Mouse (Mus musculus): ENCODE measurements around the gene Cd300lf. TPM values are rescaled to one million over a fixed set of nuclear protein-coding genes. Genes with fewer than 3 reads are reported as not detected.

Gene Cd300lf
- polyA plus RNA-seq, 1 experiment from 2014 or later, result 0.87 TPM

DNA sequence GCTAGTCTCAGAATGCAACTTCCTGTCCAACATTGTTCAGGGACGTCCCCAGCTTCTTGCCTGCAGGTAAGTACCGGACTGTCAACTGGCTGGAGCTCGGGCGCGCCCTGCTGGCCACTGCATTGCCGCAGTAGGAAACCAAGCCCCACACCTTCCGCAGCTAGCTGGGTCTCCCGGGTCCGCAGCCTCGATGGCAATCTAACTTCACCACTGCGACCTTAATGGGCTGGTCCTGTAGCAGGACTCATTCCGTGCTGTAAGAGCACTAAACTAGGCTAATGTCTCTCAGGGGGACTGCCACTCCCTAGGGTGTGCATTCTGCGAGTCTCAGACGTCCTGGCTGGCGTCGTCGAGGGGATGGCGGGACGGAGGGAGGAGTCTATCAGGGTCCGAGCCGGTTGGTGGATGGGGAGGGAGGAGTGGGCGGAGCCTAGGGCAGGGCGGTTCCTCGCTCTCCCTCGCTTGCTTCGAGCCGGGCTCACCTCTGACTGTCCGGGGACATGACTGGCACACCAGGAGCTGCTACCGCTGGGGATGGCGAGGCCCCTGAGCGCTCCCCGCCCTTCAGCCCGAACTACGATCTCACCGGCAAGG is 20.0 kb upstream of the Cd300lf start:
- no peaks in the 10 kb centered on the region for H3K36me3 ChIP-seq (ENCODE audit: control insufficient read depth, insufficient read depth)
- H3K27ac ChIP-seq (ENCODE audit: low read length), result no peak overlapping the region
- H3K4me3 ChIP-seq (ENCODE audit: low read length), result peak overlapping the region; percentile 44
- peak overlapping the region; percentile 61 for H3K4me2 ChIP-seq (ENCODE audit: low read depth, low read length)
- ATAC-seq (replicated peaks; ENCODE audit: extremely low read depth, insufficient read depth, low FRiP score), result peak; percentile 57
- H3K27me3 ChIP-seq (ENCODE audit: control insufficient read depth, insufficient read depth, low read length), result peaks cover 44% of the 10 kb centered on the region
- H3K9me3 ChIP-seq (replicated peaks; ENCODE audit: control insufficient read depth, low read length), result peaks cover 5% of the 10 kb centered on the region; the same call in 1 of the 2 replicates
- peaks cover 16% of the 10 kb centered on the region; the same call in 1 of the 2 replicates for H3K4me1 ChIP-seq (ENCODE audit: control insufficient read depth, insufficient read depth, low read length)
- WGBS, result under 1% methylated on average over 35 of the region's 35 CpGs
- H3K9ac ChIP-seq (ENCODE audit: low read length), result peak overlapping the region; percentile 22; the same call in 1 of the 2 replicates

DNA sequence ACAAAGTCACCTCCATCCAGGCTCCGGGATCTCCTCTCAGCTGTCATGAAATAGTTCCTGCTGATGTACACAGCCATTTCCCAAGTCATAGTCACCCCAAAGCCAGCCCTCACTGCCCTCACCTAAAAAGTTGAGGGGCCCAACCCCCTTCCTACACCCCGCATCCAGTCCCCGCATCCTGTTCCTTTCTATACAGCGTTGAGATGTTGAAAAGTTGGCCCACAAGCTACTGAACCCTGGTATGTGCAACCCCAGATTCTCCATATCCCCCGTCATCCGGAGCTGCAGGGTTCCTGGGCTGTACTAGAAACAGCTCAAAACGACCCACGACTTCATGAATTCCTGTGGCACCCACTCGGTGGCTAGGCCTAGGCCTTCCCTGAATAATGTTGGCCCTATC is 19.3 kb upstream of the Cd300lf start:
- Histone ChIP-seq H3K4me1 (ENCODE audit: control insufficient read depth, insufficient read depth, low read length) (peaks cover 11% of the 10 kb centered on the region; the same call in 1 of the 2 replicates), H3K27ac (ENCODE audit: low read length) (no peak overlapping the region), H3K9me3 (replicated peaks; ENCODE audit: control insufficient read depth, low read length) (peaks cover 5% of the 10 kb centered on the region; the same call in 1 of the 2 replicates), H3K27me3 (ENCODE audit: control insufficient read depth, insufficient read depth, low read length) (peaks cover 44% of the 10 kb centered on the region), H3K9ac (ENCODE audit: low read length) (no peak overlapping the region), H3K36me3 (ENCODE audit: control insufficient read depth, insufficient read depth) (no peaks in the 10 kb centered on the region), H3K4me3 (ENCODE audit: low read length) (no peak overlapping the region), H3K4me2 (ENCODE audit: low read depth, low read length) (no peak overlapping the region)
- no peak for ATAC-seq (replicated peaks; ENCODE audit: extremely low read depth, insufficient read depth, low FRiP score)
- 68% methylated on average over 9 of the region's 9 CpGs for WGBS

DNA sequence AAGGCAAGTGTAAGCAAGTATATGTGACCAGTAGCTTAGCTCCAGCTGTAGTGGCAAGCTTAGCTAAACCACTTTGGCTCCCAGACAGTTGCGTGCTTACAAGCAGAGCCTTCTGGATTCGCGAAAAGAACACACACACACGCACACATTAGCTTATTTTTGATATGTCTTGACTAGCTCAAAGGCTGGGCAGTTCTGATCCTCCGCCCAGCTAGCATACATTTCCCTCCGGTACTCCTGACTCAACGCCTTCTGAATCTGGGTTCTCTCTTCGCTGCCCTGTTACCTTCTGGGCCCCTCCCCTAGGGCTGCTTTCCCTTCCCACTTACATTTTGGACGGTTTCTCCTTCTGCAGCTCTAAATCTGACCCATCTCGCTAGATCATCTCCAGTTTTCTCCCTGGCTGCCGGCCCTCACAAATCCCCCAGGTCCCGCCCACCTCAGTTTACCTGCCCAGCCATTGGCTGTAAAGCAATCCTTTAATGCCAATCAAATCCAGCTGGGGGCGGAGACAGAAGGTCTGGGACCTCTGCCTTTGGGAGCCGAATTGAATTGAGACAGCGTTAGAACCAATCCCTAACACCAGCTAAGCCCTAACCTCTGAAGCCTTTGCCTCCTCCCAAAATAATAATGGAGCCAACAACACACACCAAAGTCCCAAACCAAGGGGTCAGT is 18.1 kb upstream of the Cd300lf start:
- H3K9ac ChIP-seq (ENCODE audit: low read length), result no peak overlapping the region
- H3K36me3 ChIP-seq (ENCODE audit: control insufficient read depth, insufficient read depth), result no peaks in the 10 kb centered on the region
- no peak overlapping the region for H3K27ac ChIP-seq (ENCODE audit: low read length)
- peaks cover 11% of the 10 kb centered on the region; the same call in 1 of the 2 replicates for H3K4me1 ChIP-seq (ENCODE audit: control insufficient read depth, insufficient read depth, low read length)
- H3K9me3 ChIP-seq (replicated peaks; ENCODE audit: control insufficient read depth, low read length), result peaks cover 5% of the 10 kb centered on the region; the same call in 1 of the 2 replicates
- peak; percentile 28; the same call in 1 of the 2 replicates for ATAC-seq (replicated peaks; ENCODE audit: extremely low read depth, insufficient read depth, low FRiP score)
- peak overlapping the region; percentile 70 for H3K4me2 ChIP-seq (ENCODE audit: low read depth, low read length)
- WGBS, result 5% methylated on average over 15 of the region's 15 CpGs
- H3K27me3 ChIP-seq (ENCODE audit: control insufficient read depth, insufficient read depth, low read length), result peaks cover 39% of the 10 kb centered on the region
- peak overlapping the region; percentile 45 for H3K4me3 ChIP-seq (ENCODE audit: low read length)

DNA sequence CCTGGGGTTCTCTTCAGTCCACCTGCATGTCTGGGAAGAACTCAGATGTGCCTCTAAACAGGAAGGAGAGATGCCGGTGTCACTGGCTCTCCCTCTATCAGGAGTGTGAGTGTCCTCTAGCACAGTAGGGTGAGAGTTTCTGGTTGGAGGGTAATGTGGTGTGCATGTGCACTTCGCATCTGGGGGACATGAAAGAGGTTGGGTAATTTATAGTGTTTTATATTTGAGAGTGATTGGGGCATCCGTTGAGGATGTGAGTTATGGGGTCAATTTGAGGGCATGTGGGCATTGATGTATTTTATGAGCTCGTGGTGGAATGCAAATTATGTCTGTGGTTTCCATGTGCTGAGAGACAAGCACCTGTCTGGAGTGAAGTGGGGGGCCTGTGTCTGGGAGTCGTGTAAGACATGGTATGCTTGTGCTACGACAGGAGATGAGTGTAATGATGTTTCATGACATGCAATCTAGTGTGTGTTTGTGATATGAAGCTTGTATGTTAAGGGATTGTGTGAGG is 17.0 kb upstream of the Cd300lf start:
- Histone ChIP-seq H3K4me3 (ENCODE audit: low read length) (no peak overlapping the region), H3K36me3 (ENCODE audit: control insufficient read depth, insufficient read depth) (no peaks in the 10 kb centered on the region), H3K27ac (ENCODE audit: low read length) (no peak overlapping the region), H3K9ac (ENCODE audit: low read length) (no peak overlapping the region), H3K4me1 (ENCODE audit: control insufficient read depth, insufficient read depth, low read length) (peaks cover 11% of the 10 kb centered on the region; the same call in 1 of the 2 replicates), H3K4me2 (ENCODE audit: low read depth, low read length) (no peak overlapping the region), H3K27me3 (ENCODE audit: control insufficient read depth, insufficient read depth, low read length) (peaks cover 29% of the 10 kb centered on the region), H3K9me3 (replicated peaks; ENCODE audit: control insufficient read depth, low read length) (peaks cover 5% of the 10 kb centered on the region; the same call in 1 of the 2 replicates)
- no peak for ATAC-seq (replicated peaks; ENCODE audit: extremely low read depth, insufficient read depth, low FRiP score)
- 54% methylated on average over 6 of the region's 6 CpGs for WGBS

DNA sequence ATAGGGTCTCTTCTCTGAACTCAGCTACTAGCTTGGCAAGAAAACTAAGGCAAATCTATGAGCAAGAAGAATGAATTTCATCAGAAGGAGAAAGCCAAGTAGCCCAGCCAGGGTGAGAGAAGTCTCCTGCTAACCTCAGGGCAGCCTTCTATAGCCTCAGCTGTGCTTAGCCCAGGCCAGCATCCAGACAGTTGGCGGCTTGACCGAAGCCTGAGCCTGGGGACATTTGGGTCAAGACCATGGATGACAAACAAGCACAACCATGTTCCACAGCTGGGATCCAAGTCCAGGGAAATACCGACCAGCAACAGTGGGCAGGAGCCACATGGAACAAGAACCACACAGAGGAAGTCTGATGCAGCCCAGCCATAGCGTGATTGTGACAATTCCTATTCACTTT is 14.0 kb upstream of the Cd300lf start:
- H3K4me2 ChIP-seq (ENCODE audit: low read depth, low read length), result no peak overlapping the region
- no peak overlapping the region for H3K4me3 ChIP-seq (ENCODE audit: low read length)
- ATAC-seq (replicated peaks; ENCODE audit: extremely low read depth, insufficient read depth, low FRiP score), result no peak
- peaks cover 5% of the 10 kb centered on the region for H3K27me3 ChIP-seq (ENCODE audit: control insufficient read depth, insufficient read depth, low read length)
- peaks cover 5% of the 10 kb centered on the region; the same call in 1 of the 2 replicates for H3K9me3 ChIP-seq (replicated peaks; ENCODE audit: control insufficient read depth, low read length)
- no peak overlapping the region for H3K9ac ChIP-seq (ENCODE audit: low read length)
- no peaks in the 10 kb centered on the region for H3K36me3 ChIP-seq (ENCODE audit: control insufficient read depth, insufficient read depth)
- 77% methylated on average over 4 of the region's 4 CpGs for WGBS
- no peak overlapping the region for H3K27ac ChIP-seq (ENCODE audit: low read length)
- H3K4me1 ChIP-seq (ENCODE audit: control insufficient read depth, insufficient read depth, low read length), result 0 out of 2 replicates have a peak, but pooled peaks cover 6% of the 10 kb centered on the region

DNA sequence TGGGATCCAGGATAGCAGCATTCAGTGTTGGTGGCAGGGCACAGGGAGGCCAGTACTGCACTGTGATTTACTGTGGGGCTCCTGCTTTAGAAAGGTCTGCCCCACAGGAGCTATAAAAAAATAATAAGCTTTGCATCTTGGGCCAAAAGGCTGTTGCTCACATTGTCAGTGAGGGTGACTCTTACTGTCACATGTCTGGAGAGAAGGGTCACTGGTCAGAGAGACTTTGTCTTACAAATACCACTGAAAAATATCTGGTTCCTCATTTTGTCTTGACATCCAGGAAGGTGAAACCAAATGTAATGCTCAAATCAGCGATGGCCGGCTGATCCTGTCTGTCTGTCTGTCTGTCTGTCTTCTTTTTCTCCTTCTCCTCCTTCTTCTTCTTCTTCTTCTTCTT is 8.2 kb upstream of the Cd300lf start:
- Histone ChIP-seq H3K9ac (ENCODE audit: low read length) (no peak overlapping the region), H3K27me3 (ENCODE audit: control insufficient read depth, insufficient read depth, low read length) (no peaks in the 10 kb centered on the region), H3K4me3 (ENCODE audit: low read length) (no peak overlapping the region), H3K4me2 (ENCODE audit: low read depth, low read length) (no peak overlapping the region), H3K4me1 (ENCODE audit: control insufficient read depth, insufficient read depth, low read length) (no peaks in the 10 kb centered on the region), H3K9me3 (replicated peaks; ENCODE audit: control insufficient read depth, low read length) (no peaks in the 10 kb centered on the region), H3K36me3 (ENCODE audit: control insufficient read depth, insufficient read depth) (no peaks in the 10 kb centered on the region), H3K27ac (ENCODE audit: low read length) (no peak overlapping the region)
- ATAC-seq (replicated peaks; ENCODE audit: extremely low read depth, insufficient read depth, low FRiP score), result no peak
- WGBS, result 70% methylated on average over 2 of the region's 2 CpGs

DNA sequence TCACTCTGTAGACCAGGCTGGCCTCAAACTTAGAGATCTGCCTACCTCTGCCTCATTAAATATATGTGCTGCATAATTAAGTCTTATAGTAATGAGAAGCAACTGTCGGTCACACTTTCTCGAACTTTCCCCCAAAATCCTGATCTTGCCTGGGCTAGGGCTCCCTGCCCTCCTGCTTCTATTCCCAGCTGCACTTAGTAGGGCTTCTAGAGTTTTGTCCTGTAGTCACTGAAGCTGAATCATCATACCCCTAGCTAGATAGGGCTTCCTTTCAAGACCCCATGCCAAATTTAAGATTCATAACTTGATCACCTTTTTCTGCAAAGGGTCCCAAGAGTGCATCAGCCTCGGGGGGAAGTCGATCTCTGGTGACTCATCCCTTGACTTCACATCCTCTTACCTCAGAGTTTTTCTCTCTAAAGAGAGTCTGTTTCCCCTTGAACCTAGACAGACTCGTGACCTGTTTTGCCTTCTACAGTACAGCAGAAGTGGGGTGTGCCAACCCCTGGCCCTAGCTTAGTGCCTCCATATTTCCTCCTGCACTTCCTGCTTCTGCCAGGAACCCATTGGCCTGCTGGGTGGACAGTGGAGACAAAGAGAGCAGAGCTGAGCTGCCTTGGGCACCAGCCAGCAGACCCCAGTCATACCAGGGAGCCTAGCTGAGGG is 4.9 kb upstream of the Cd300lf start:
- no peaks in the 10 kb centered on the region for H3K36me3 ChIP-seq (ENCODE audit: control insufficient read depth, insufficient read depth)
- 64% methylated on average over 5 of the region's 5 CpGs for WGBS
- H3K9me3 ChIP-seq (replicated peaks; ENCODE audit: control insufficient read depth, low read length), result no peaks in the 10 kb centered on the region
- no peak for ATAC-seq (replicated peaks; ENCODE audit: extremely low read depth, insufficient read depth, low FRiP score)
- H3K4me1 ChIP-seq (ENCODE audit: control insufficient read depth, insufficient read depth, low read length), result no peaks in the 10 kb centered on the region
- no peak overlapping the region for H3K4me2 ChIP-seq (ENCODE audit: low read depth, low read length)
- H3K27me3 ChIP-seq (ENCODE audit: control insufficient read depth, insufficient read depth, low read length), result no peaks in the 10 kb centered on the region
- no peak overlapping the region for H3K9ac ChIP-seq (ENCODE audit: low read length)
- H3K4me3 ChIP-seq (ENCODE audit: low read length), result no peak overlapping the region
- no peak overlapping the region for H3K27ac ChIP-seq (ENCODE audit: low read length)

DNA sequence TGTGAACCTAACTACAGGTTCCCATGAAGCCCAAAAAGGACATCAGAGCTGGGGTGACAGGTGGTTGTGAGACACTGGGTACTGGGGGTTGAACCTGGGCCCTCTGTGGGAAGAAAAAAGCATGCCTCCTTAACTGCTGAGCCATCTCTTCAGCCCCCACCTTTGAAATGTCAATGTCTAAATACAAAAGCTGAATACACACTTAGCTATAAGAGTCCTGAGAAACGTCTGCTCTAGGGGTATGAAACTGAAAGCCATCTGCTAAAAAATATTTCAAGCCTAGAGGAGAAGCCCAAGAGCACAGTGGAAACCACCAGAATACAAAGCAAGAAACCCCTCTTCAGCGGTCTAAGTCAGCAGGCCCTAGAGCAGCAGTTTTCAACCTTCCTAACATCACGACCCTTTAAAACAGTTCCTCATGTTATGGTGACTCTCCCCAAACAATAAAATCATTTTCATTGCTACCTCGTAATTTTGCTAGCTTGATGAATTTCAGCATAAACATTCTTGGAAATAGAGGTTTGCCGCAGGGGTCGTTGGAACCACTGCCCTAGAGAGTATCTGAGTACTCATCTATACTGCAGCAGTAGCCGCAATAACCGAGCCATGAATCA is 1.9 kb downstream of the Cd300lf start:
- no peak overlapping the region for H3K9ac ChIP-seq (ENCODE audit: low read length)
- no peak overlapping the region for H3K4me2 ChIP-seq (ENCODE audit: low read depth, low read length)
- no peak overlapping the region for H3K27ac ChIP-seq (ENCODE audit: low read length)
- no peaks in the 10 kb centered on the region for H3K9me3 ChIP-seq (replicated peaks; ENCODE audit: control insufficient read depth, low read length)
- no peaks in the 10 kb centered on the region for H3K27me3 ChIP-seq (ENCODE audit: control insufficient read depth, insufficient read depth, low read length)
- no peak for ATAC-seq (replicated peaks; ENCODE audit: extremely low read depth, insufficient read depth, low FRiP score)
- H3K36me3 ChIP-seq (ENCODE audit: control insufficient read depth, insufficient read depth), result no peaks in the 10 kb centered on the region
- H3K4me3 ChIP-seq (ENCODE audit: low read length), result no peak overlapping the region
- H3K4me1 ChIP-seq (ENCODE audit: control insufficient read depth, insufficient read depth, low read length), result no peaks in the 10 kb centered on the region
- WGBS, result 74% methylated on average over 8 of the region's 8 CpGs
